Mouse (Mus musculus) limb, embryonic 14.5 days (tissue): ENCODE measurements around the gene Prnd. TPM values are rescaled to one million over a fixed set of nuclear protein-coding genes. Genes with fewer than 3 reads are reported as not detected.

Source experiments
- ATAC-seq: fragments of 200-750 bp; cut with Nextera tagmentation; 2 replicates; pipeline ENCODE4 v1.8.0; 2017; ENCODE audit warnings: low read depth, moderate number of reproducible peaks, moderate TSS enrichment; ENCODE audit not compliant: low FRiP score
- DNase-seq: peaks from one replicate; pipeline ENCODE4 v3.0.0-alpha.2; 2015; ENCODE audit warnings: low spot score
- H3K27ac ChIP-seq: fragments of 300-500 bp; sonication (generic); replicated peaks from 2 replicates; pipeline ENCODE4 v1.5.1; 2014; ENCODE audit warnings: low read depth, mild to moderate bottlenecking, low read length, moderate library complexity, mixed read lengths
- H3K27me3 ChIP-seq: fragments of 300-500 bp; sonication (generic); 2 replicates; pipeline ENCODE4 v1.6.1; 2014; ENCODE audit warnings: low read length, mixed read lengths; ENCODE audit not compliant: control insufficient read depth, insufficient read depth
- H3K36me3 ChIP-seq: fragments of 300-500 bp; sonication (generic); 2 replicates; pipeline ENCODE4 v1.6.1; 2014; ENCODE audit warnings: mild to moderate bottlenecking, low read length, moderate library complexity, mixed read lengths; ENCODE audit not compliant: control insufficient read depth, insufficient read depth
- H3K4me1 ChIP-seq: fragments of 300-500 bp; sonication (generic); 2 replicates; pipeline ENCODE4 v1.6.1; 2014; ENCODE audit warnings: antibody characterized with exemption, low read length, mixed read lengths; ENCODE audit not compliant: control insufficient read depth, insufficient read depth
- H3K4me2 ChIP-seq: fragments of 300-500 bp; sonication (generic); replicated peaks from 2 replicates; pipeline ENCODE4 v1.6.1; 2014; ENCODE audit warnings: low read depth, mild to moderate bottlenecking, low read length, moderate library complexity; ENCODE audit not compliant: severe bottlenecking
- H3K4me3 ChIP-seq: fragments of 300-500 bp; sonication (generic); replicated peaks from 2 replicates; pipeline ENCODE4 v1.5.1; 2014; ENCODE audit warnings: low read length
- H3K9ac ChIP-seq: fragments of 300-500 bp; sonication (generic); 2 replicates; pipeline ENCODE4 v1.6.1; 2014; ENCODE audit warnings: mild to moderate bottlenecking, low read depth, low read length, moderate library complexity; ENCODE audit not compliant: severe bottlenecking
- H3K9me3 ChIP-seq: fragments of 300-500 bp; sonication (generic); 2 replicates; pipeline ENCODE4 v1.6.1; 2016; ENCODE audit warnings: low read length; ENCODE audit not compliant: control insufficient read depth
- POLR2A ChIP-seq: fragments of 200-500 bp; IDR thresholded peaks from 2 replicates; pipeline ENCODE4 v1.8.0; 2012; ENCODE audit warnings: inconsistent platforms, mild to moderate bottlenecking, moderate library complexity, borderline replicate concordance; ENCODE audit not compliant: insufficient read depth, insufficient read length; ENCODE audit errors: extremely low read depth
- WGBS: fragments of 180-500 bp; shearing (Covaris S2); extraction: QIAGEN DNeasy Blood & Tissue Kit; methylation state at CpG from one replicate; pipeline ENCODE4 v1.1.7; 2014; 5-methylcytosine and 5-hydroxymethylcytosine counted together
- polyA plus RNA-seq, 2 experiments: library from polyadenylated mRNA; depleted of rRNA in 1 of 2; stranded (reverse) in 1 of 2; unstranded in 1 of 2; fragments of >200 nt; fragmentation: Nextera tagmentation in 1 of 2; extraction: Ambion mirVana in 1 of 2; gene quantifications; 2 replicates each; pipeline versions ENCODE4 v1.2.1 to v1.2.3; 2012 to 2014

Prnd gene
- polyA plus RNA-seq, 2 experiments, result 41.2 to 50.5 TPM

GRCm38 (mm10) chr2:131909683-131910572 is 40.7 kb upstream of the Prnd start, which contains the start of the genes Prnp and Prn:
Gene Prnp (plus strand): TSS chr2:131909928.
Gene Prn (plus strand): TSS chr2:131909957.
- WGBS, result 3% methylated on average over 50 of the region's 52 CpGs
- H3K27me3 ChIP-seq, result no peaks in the 10 kb centered on the region
- no peaks in the 10 kb centered on the region for H3K9me3 ChIP-seq
- peak within 1 kb of the TSS; percentile 71 for H3K4me3 ChIP-seq
- peak within 1 kb of the TSS; percentile 80 for H3K4me2 ChIP-seq
- H3K9ac ChIP-seq, result peak within 1 kb of the TSS; percentile 76
- 0 out of 2 replicates have a peak, but pooled peaks cover 3% of the 10 kb centered on the region for H3K36me3 ChIP-seq
- DNase-seq (peak; percentile 96), ATAC-seq (peak; percentile 95)
- H3K27ac ChIP-seq, result peak within 1 kb of the TSS; percentile 65; the same call in 1 of the 2 replicates
- TF ChIP-seq POLR2A, result peak; percentile 89; the same call in 1 of the 2 replicates
- H3K4me1 ChIP-seq, result peaks cover 8% of the 10 kb centered on the region; the same call in 1 of the 2 replicates

DNA sequence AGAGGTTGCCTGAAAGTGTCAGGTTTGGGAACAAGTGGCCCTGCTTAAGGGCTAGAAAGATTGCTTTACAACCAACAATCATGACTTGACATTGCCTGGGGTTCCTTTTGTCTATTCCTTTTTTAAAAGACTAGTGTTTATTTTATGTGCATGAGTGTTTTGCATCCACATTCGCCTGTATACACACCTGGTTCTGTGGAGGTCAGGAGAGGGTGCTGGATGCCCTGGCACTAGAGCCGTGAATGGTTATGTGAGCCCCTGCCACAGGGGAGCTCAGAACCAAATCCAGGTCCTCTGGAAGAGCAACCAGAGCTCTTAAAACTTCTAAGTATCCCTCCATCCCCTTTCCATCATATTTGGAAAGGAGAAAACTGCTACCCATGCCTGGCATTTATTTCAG is 39.8 kb upstream of the Prnd start:
- no peak for TF ChIP-seq POLR2A
- H3K9ac ChIP-seq, result no peak overlapping the region

DNA sequence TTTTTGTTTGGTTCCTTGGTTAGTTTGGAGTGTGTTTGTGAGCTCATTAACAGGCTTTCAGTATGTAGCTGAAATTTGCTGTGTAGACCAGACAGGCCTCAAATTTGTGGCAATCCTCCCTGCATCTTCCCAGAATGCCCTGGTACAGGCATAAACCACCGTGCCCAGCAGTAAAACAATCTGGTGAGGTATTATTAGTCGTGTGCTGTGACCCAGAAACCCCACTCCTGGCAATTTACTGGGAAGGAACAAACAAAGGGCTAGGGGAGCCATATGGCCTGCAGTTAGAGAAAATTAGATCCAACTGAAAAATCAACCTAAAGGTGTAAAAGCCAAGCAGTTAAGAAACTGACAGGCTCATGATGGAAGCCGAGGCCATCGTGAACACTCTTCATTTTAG is 39.3 kb upstream of the Prnd start:
- no peak overlapping the region for H3K4me3 ChIP-seq
- H3K27me3 ChIP-seq, result no peaks in the 10 kb centered on the region
- H3K36me3 ChIP-seq, result 0 out of 2 replicates have a peak, but pooled peaks cover 3% of the 10 kb centered on the region
- no peak for TF ChIP-seq POLR2A
- 18% methylated on average over 4 of the region's 4 CpGs for WGBS
- H3K9me3 ChIP-seq, result no peaks in the 10 kb centered on the region
- H3K4me1 ChIP-seq, result peaks cover 8% of the 10 kb centered on the region; the same call in 1 of the 2 replicates
- no peak for DNase-seq
- H3K9ac ChIP-seq, result no peak overlapping the region
- no peak overlapping the region for H3K4me2 ChIP-seq
- ATAC-seq, result no peak
- H3K27ac ChIP-seq, result no peak overlapping the region

More for the DNA sequence above, 39.8 kb upstream of the Prnd start:
- ATAC-seq (no peak), DNase-seq (no peak)
- Histone ChIP-seq H3K27ac (no peak overlapping the region), H3K4me2 (peak overlapping the region; percentile 80; the same call in 1 of the 2 replicates), H3K36me3 (0 out of 2 replicates have a peak, but pooled peaks cover 3% of the 10 kb centered on the region), H3K9me3 (no peaks in the 10 kb centered on the region), H3K27me3 (no peaks in the 10 kb centered on the region), H3K4me1 (peaks cover 8% of the 10 kb centered on the region; the same call in 1 of the 2 replicates), H3K4me3 (peak overlapping the region; percentile 71; the same call in 1 of the 2 replicates)
- WGBS, result 28% methylated on average over 2 of the region's 2 CpGs

GRCm38 (mm10) chr2:131912526-131913258 is 38.0 kb upstream of the Prnd start:
- Histone ChIP-seq H3K36me3 (0 out of 2 replicates have a peak, but pooled peaks cover 3% of the 10 kb centered on the region), H3K27me3 (no peaks in the 10 kb centered on the region), H3K9ac (no peak overlapping the region), H3K4me2 (no peak overlapping the region), H3K27ac (no peak overlapping the region), H3K9me3 (no peaks in the 10 kb centered on the region), H3K4me3 (no peak overlapping the region), H3K4me1 (peaks cover 8% of the 10 kb centered on the region; the same call in 1 of the 2 replicates)
- DNase-seq, result no peak
- no peak for ATAC-seq
- TF ChIP-seq POLR2A, result no peak
- WGBS, result 64% methylated on average over 8 of the region's 8 CpGs

- H3K9ac ChIP-seq, result peak overlapping the region; percentile 12; the same call in 1 of the 2 replicates
- H3K4me1 ChIP-seq, result no peaks in the 10 kb centered on the region
- H3K4me2 ChIP-seq, result no peak overlapping the region
- WGBS, result 74% methylated on average over 7 of the region's 7 CpGs
- H3K27me3 ChIP-seq, result no peaks in the 10 kb centered on the region
- peaks cover 9% of the 10 kb centered on the region; the same call in 1 of the 2 replicates for H3K36me3 ChIP-seq
- no peak for TF ChIP-seq POLR2A
- no peaks in the 10 kb centered on the region for H3K9me3 ChIP-seq
- H3K4me3 ChIP-seq, result no peak overlapping the region
- DNase-seq (no peak), ATAC-seq (no peak)
- H3K27ac ChIP-seq, result no peak overlapping the region
Measured at GRCm38 (mm10) chr2:131932275-131932902, 18.3 kb upstream of the Prnd start.
